ENCODE assay signal across 16 mouse cellular contexts in genomic region chr6:131316155-131317101, GRCm38 (mm10). TPM values are rescaled to one million over a fixed set of nuclear protein-coding genes. Genes with fewer than 3 reads are reported as not detected.
DNase-seq lines count a peak whose midpoint lies in the region; ATAC-seq lines count a peak whose summit lies in the region.
"Had no signal": no experiment of that assay in that cellular context is flagged by ENCODE, and none has a peak within 500 bp of the region (broad histone marks: within the 10 kb centered on the region; RNA-seq: fewer than 3 reads in every experiment).

No protein-coding gene starts in this region.

- WGBS in kidney, embryonic 16.5 days, result 77% methylated on average over 7 of the region's 7 CpGs
- WGBS in liver, embryonic 13.5 days (ENCODE audit: insufficient replicate concordance), result 54% methylated on average over 7 of the region's 7 CpGs
- 69% methylated on average over 7 of the region's 7 CpGs for WGBS in stomach, embryonic 14.5 days

- 0 out of 2 replicates have a peak overlapping the region, but pooled peaks have one; percentile 9 for H3K27ac ChIP-seq in kidney, embryonic 16.5 days (ENCODE audit: low read length)
- no peak overlapping the region for H3K27ac ChIP-seq in liver, embryonic 13.5 days
- H3K27ac ChIP-seq in stomach, embryonic 14.5 days (ENCODE audit: low read length), result peak overlapping the region; percentile 44; the same call in 1 of the 2 replicates
- H3K27ac ChIP-seq: forebrain, embryonic 13.5 days; midbrain, embryonic 13.5 days had no signal

- no peaks in the 10 kb centered on the region for H3K36me3 ChIP-seq in kidney, embryonic 16.5 days (ENCODE audit: insufficient read depth, low read length)
- H3K36me3 ChIP-seq in liver, embryonic 13.5 days, result no peaks in the 10 kb centered on the region
- no peaks in the 10 kb centered on the region for H3K36me3 ChIP-seq in stomach, embryonic 14.5 days (ENCODE audit: control insufficient read depth, insufficient read depth, low read length)
- H3K36me3 ChIP-seq: midbrain, embryonic 13.5 days had no signal

- DNase-seq in kidney, adult 18-20 months, result no peak
- DNase-seq in R1 (ENCODE audit: low read depth, low spot score), result peak; percentile 24
- DNase-seq in liver, embryonic 13.5 days, result no peak
- no peak for DNase-seq in ovary, postnatal 14 days (ENCODE audit: low spot score)
- DNase-seq in adrenal gland, adult 8-10 months, result no peak
- DNase-seq in left cerebral cortex, postnatal 25 days (ENCODE audit: low spot score in 2 of 2), result no peak
- DNase-seq: gastrocnemius, postnatal 25 days; heart, postnatal 4 days; kidney, adult 9 months; left cerebral cortex, postnatal 4 days; right cerebral cortex, postnatal 25 days had no signal

- no peak overlapping the region for H3K9ac ChIP-seq in kidney, embryonic 16.5 days (replicated peaks; ENCODE audit: low read length)
- no peak overlapping the region for H3K9ac ChIP-seq in liver, embryonic 13.5 days
- no peak overlapping the region for H3K9ac ChIP-seq in stomach, embryonic 14.5 days (replicated peaks; ENCODE audit: low read depth, low read length)
- H3K9ac ChIP-seq: forebrain, embryonic 13.5 days; midbrain, embryonic 13.5 days had no signal

- H3K9me3 ChIP-seq in kidney, embryonic 16.5 days (ENCODE audit: low read length), result no peaks in the 10 kb centered on the region
- H3K9me3 ChIP-seq in liver, embryonic 13.5 days (replicated peaks), result no peaks in the 10 kb centered on the region
- no peaks in the 10 kb centered on the region for H3K9me3 ChIP-seq in stomach, embryonic 14.5 days (ENCODE audit: control insufficient read depth, low read depth, low read length)
- H3K9me3 ChIP-seq: forebrain, embryonic 13.5 days; midbrain, embryonic 13.5 days had no signal

- H3K4me1 ChIP-seq in kidney, embryonic 16.5 days (ENCODE audit: insufficient read depth, low read length), result no peaks in the 10 kb centered on the region
- H3K4me1 ChIP-seq in liver, embryonic 13.5 days (replicated peaks), result no peaks in the 10 kb centered on the region
- H3K4me1 ChIP-seq in stomach, embryonic 14.5 days (ENCODE audit: control insufficient read depth, insufficient read depth, low read length), result peaks cover 4% of the 10 kb centered on the region; the same call in 1 of the 2 replicates
- H3K4me1 ChIP-seq: forebrain, embryonic 13.5 days; midbrain, embryonic 13.5 days had no signal

- H3K27me3 ChIP-seq in kidney, embryonic 16.5 days (ENCODE audit: insufficient read depth, low read length), result no peaks in the 10 kb centered on the region
- no peaks in the 10 kb centered on the region for H3K27me3 ChIP-seq in liver, embryonic 13.5 days
- no peaks in the 10 kb centered on the region for H3K27me3 ChIP-seq in stomach, embryonic 14.5 days (ENCODE audit: control insufficient read depth, insufficient read depth, low read length)
- H3K27me3 ChIP-seq: forebrain, embryonic 13.5 days; midbrain, embryonic 13.5 days had no signal

- no peak overlapping the region for H3K4me3 ChIP-seq in kidney, embryonic 16.5 days (ENCODE audit: low read length)
- H3K4me3 ChIP-seq in liver, embryonic 13.5 days (replicated peaks), result no peak overlapping the region
- no peak overlapping the region for H3K4me3 ChIP-seq in stomach, embryonic 14.5 days (ENCODE audit: low read depth, low read length)
- H3K4me3 ChIP-seq: forebrain, embryonic 13.5 days; midbrain, embryonic 13.5 days had no signal

- ATAC-seq in kidney, embryonic 16.5 days (ENCODE audit: low FRiP score, low TSS enrichment), result peak; percentile 65; the same call in 1 of the 2 replicates
- ATAC-seq in liver, embryonic 13.5 days (ENCODE audit: low read depth), result peak; percentile 36; the same call in 1 of the 2 replicates
- peak; percentile 89 for ATAC-seq in stomach, embryonic 14.5 days (ENCODE audit: insufficient number of reproducible peaks, insufficient read depth, low FRiP score, low read depth)
- ATAC-seq: CD4-positive, CD25-positive, alpha-beta regulatory T cell, adult 4 months; forebrain, embryonic 13.5 days; midbrain, embryonic 13.5 days had no signal

- H3K4me2 ChIP-seq in kidney, embryonic 16.5 days (replicated peaks; ENCODE audit: low read depth, low read length), result no peak overlapping the region
- H3K4me2 ChIP-seq in liver, embryonic 13.5 days, result no peak overlapping the region
- no peak overlapping the region for H3K4me2 ChIP-seq in stomach, embryonic 14.5 days (replicated peaks; ENCODE audit: low read depth, low read length)
- H3K4me2 ChIP-seq: forebrain, embryonic 13.5 days; midbrain, embryonic 13.5 days had no signal

- intact Hi-C loops in left cerebral cortex, postnatal 25 days (cut with DNase I), result no loop called here

RNA-seq across cellular contexts. Expression of gene Magohb, which starts 23.4 kb away (rescaled TPM):
- 50.6 and 50.9 TPM in 2 replicates for polyA plus RNA-seq in kidney, embryonic 16.5 days (2015; fragmentation: Nextera tagmentation; extraction: Ambion mirVana)
- polyA plus RNA-seq in liver, embryonic 13.5 days (2015; fragmentation: Nextera tagmentation; extraction: Ambion mirVana), result 39.4 and 43.6 TPM in 2 replicates
- 63.1 and 67.7 TPM in 2 replicates for polyA plus RNA-seq in stomach, embryonic 14.5 days (2014; fragmentation: Nextera tagmentation; extraction: Ambion mirVana)
- 10 to 100 TPM in 2 of 4 experiments, 1 to 10 TPM in 2; 7.8 to 11.4 (median 10.4) TPM for total RNA-seq in adrenal gland, adult 8-10 months (2022)
- total RNA-seq in left cerebral cortex, postnatal 25 days (2021), result 1 to 10 TPM; 6.1 to 8.5 TPM

RNA-seq across cellular contexts. Expression of gene Styk1, which starts 37.0 kb away (rescaled TPM):
- 3.5 and 4.4 TPM in 2 replicates for polyA plus RNA-seq in kidney, embryonic 16.5 days (2015; fragmentation: Nextera tagmentation; extraction: Ambion mirVana)
- 0.44 and 0.60 TPM in 2 replicates for polyA plus RNA-seq in liver, embryonic 13.5 days (2015; fragmentation: Nextera tagmentation; extraction: Ambion mirVana)
- 7.1 and 7.8 TPM in 2 replicates for polyA plus RNA-seq in stomach, embryonic 14.5 days (2014; fragmentation: Nextera tagmentation; extraction: Ambion mirVana)
- 1 to 10 TPM in 2 of 4 experiments, under 1 TPM in 2; 0.28 to 1.1 (median 0.95) TPM for total RNA-seq in adrenal gland, adult 8-10 months (2022)
- total RNA-seq in left cerebral cortex, postnatal 25 days (2021), result under 1 TPM; 0.14 to 0.25 TPM
- polyA plus RNA-seq: CD4-positive, CD25-positive, alpha-beta regulatory T cell, adult 4 months had no signal

Comparison
In these comparisons a context has a peak if more than half of its experiments do, and no peak if none do; other contexts are left out.
1. ATAC-seq: peak in every context shown above with its lines; median percentile 89 in stomach, embryonic 14.5 days; 65 in kidney, embryonic 16.5 days; 36 in liver, embryonic 13.5 days.